Comparison of ENCODE assay signal across 8 mouse cellular contexts in genomic region chr5:25497720-25498345, GRCm38 (mm10). TPM values are rescaled to one million over a fixed set of nuclear protein-coding genes. Genes with fewer than 3 reads are reported as not detected.
DNase-seq lines count a peak whose midpoint lies in the region; ATAC-seq and TF ChIP-seq lines count a peak whose summit lies in the region.

No protein-coding gene starts in this region.

- no peak for ATAC-seq in embryonic facial prominence, embryonic 13.5 days (ENCODE audit: insufficient number of reproducible peaks, insufficient read depth, low FRiP score, low TSS enrichment, low read depth)
- peak; percentile 24; the same call in 1 of the 2 replicates for ATAC-seq in kidney, embryonic 15.5 days (replicated peaks; ENCODE audit: low FRiP score)
- peak; percentile 46 for ATAC-seq in liver, embryonic 11.5 days (replicated peaks; ENCODE audit: low FRiP score)

- H3K9me3 ChIP-seq in embryonic facial prominence, embryonic 13.5 days, result no peaks in the 10 kb centered on the region
- no peaks in the 10 kb centered on the region for H3K9me3 ChIP-seq in heart, embryonic 10.5 days
- H3K9me3 ChIP-seq in kidney, embryonic 15.5 days (replicated peaks), result 0 out of 2 replicates have a peak, but pooled peaks cover 2% of the 10 kb centered on the region
- H3K9me3 ChIP-seq in liver, embryonic 11.5 days (ENCODE audit: control insufficient read depth, low read length), result no peaks in the 10 kb centered on the region

- peak; percentile 45 for DNase-seq in 3T3-L1 (ENCODE audit: low read depth, low spot score)
- DNase-seq in adrenal gland, postnatal 25 days, result peak; percentile 61
- peak; percentile 79 for DNase-seq in heart, embryonic 10.5 days (ENCODE audit: low spot score)
- DNase-seq in liver, embryonic 11.5 days (ENCODE audit: low spot score), result peak; percentile 73
- peak; percentile 30 to 34 for DNase-seq in natural killer cell, adult 2 months (ENCODE audit: low spot score in 2 of 2)

- peak overlapping the region; percentile 73 for H3K4me2 ChIP-seq in embryonic facial prominence, embryonic 13.5 days
- peak overlapping the region; percentile 67 for H3K4me2 ChIP-seq in kidney, embryonic 15.5 days
- peak overlapping the region; percentile 76 for H3K4me2 ChIP-seq in liver, embryonic 11.5 days

- no peaks in the 10 kb centered on the region for H3K27me3 ChIP-seq in embryonic facial prominence, embryonic 13.5 days
- no peaks in the 10 kb centered on the region for H3K27me3 ChIP-seq in heart, embryonic 10.5 days (ENCODE audit: insufficient read depth, poor library complexity, severe bottlenecking)
- no peaks in the 10 kb centered on the region for H3K27me3 ChIP-seq in kidney, embryonic 15.5 days
- H3K27me3 ChIP-seq in liver, embryonic 11.5 days (replicated peaks; ENCODE audit: control insufficient read depth, insufficient read depth, low read length), result no peaks in the 10 kb centered on the region
- H3K27me3 ChIP-seq in testis, adult 2 months (ENCODE audit: control insufficient read depth, insufficient read depth, low read length), result no peaks in the 10 kb centered on the region

- no peaks in the 10 kb centered on the region for H3K36me3 ChIP-seq in embryonic facial prominence, embryonic 13.5 days
- no peaks in the 10 kb centered on the region for H3K36me3 ChIP-seq in heart, embryonic 10.5 days
- no peaks in the 10 kb centered on the region for H3K36me3 ChIP-seq in kidney, embryonic 15.5 days
- no peaks in the 10 kb centered on the region for H3K36me3 ChIP-seq in liver, embryonic 11.5 days (ENCODE audit: control insufficient read depth, insufficient read depth, low read length)
- H3K36me3 ChIP-seq in testis, adult 2 months (ENCODE audit: control insufficient read depth, insufficient read depth, low read length), result no peaks in the 10 kb centered on the region

- H3K27ac ChIP-seq in embryonic facial prominence, embryonic 13.5 days, result peak overlapping the region; percentile 99
- H3K27ac ChIP-seq in heart, embryonic 10.5 days, result peak overlapping the region; percentile 96
- H3K27ac ChIP-seq in kidney, embryonic 15.5 days, result peak overlapping the region; percentile 98
- peak overlapping the region; percentile 98 for H3K27ac ChIP-seq in liver, embryonic 11.5 days (ENCODE audit: low read depth, low read length)
- peak overlapping the region; percentile 94 for H3K27ac ChIP-seq in testis, adult 2 months (ENCODE audit: control insufficient read depth, insufficient read depth, low read depth, low read length)

- TF ChIP-seq POLR2A in testis, adult 2 months (IDR thresholded peaks at IDR 0.05; ENCODE audit: control insufficient read depth, low read depth, low read length), result no peak

- no peak for TF ChIP-seq CTCF in testis, adult 2 months (IDR thresholded peaks at IDR 0.05; ENCODE audit: control insufficient read depth, insufficient read depth, insufficient replicate concordance, low read depth, low read length)

- WGBS in embryonic facial prominence, embryonic 13.5 days, result under 1% methylated on average over 61 of the region's 78 CpGs
- under 1% methylated on average over 77 of the region's 78 CpGs for WGBS in heart, embryonic 10.5 days
- 1% methylated on average over 59 of the region's 78 CpGs for WGBS in kidney, embryonic 15.5 days
- WGBS in liver, embryonic 11.5 days, result under 1% methylated on average over 78 of the region's 78 CpGs

- peaks cover 13% of the 10 kb centered on the region for H3K4me1 ChIP-seq in embryonic facial prominence, embryonic 13.5 days
- H3K4me1 ChIP-seq in heart, embryonic 10.5 days, result peaks cover 7% of the 10 kb centered on the region
- peaks cover 18% of the 10 kb centered on the region for H3K4me1 ChIP-seq in kidney, embryonic 15.5 days
- peaks cover 11% of the 10 kb centered on the region for H3K4me1 ChIP-seq in liver, embryonic 11.5 days (replicated peaks; ENCODE audit: control insufficient read depth, insufficient read depth, low read length)
- peaks cover 4% of the 10 kb centered on the region; the same call in 1 of the 2 replicates for H3K4me1 ChIP-seq in testis, adult 2 months (ENCODE audit: control insufficient read depth, insufficient read depth, low read length)

- H3K9ac ChIP-seq in embryonic facial prominence, embryonic 13.5 days, result peak overlapping the region; percentile 95
- peak overlapping the region; percentile 83 for H3K9ac ChIP-seq in kidney, embryonic 15.5 days
- H3K9ac ChIP-seq in liver, embryonic 11.5 days (ENCODE audit: low read depth, low read length), result peak overlapping the region; percentile 99

- H3K4me3 ChIP-seq in embryonic facial prominence, embryonic 13.5 days, result peak overlapping the region; percentile 95
- H3K4me3 ChIP-seq in heart, embryonic 10.5 days, result peak overlapping the region; percentile 96
- peak overlapping the region; percentile 71 for H3K4me3 ChIP-seq in kidney, embryonic 15.5 days (replicated peaks)
- H3K4me3 ChIP-seq in liver, embryonic 11.5 days (ENCODE audit: low read depth, low read length), result peak overlapping the region; percentile 97
- peak overlapping the region; percentile 97 for H3K4me3 ChIP-seq in testis, adult 2 months (ENCODE audit: control insufficient read depth, low read depth, low read length)

RNA-seq across cellular contexts. Expression of gene Kmt2c, which starts 0.8 kb away (rescaled TPM):
- total RNA-seq in adrenal gland, postnatal 25 days (2021), result 61.9 and 69.2 TPM in 2 replicates
- 16.7 and 19.2 TPM in 2 replicates for polyA plus RNA-seq in embryonic facial prominence, embryonic 13.5 days (2015; fragmentation: Nextera tagmentation; extraction: Ambion mirVana)
- 8.5 and 10.5 TPM in 2 replicates for polyA plus RNA-seq in heart, embryonic 10.5 days (2016; fragmentation: Nextera tagmentation; extraction: Ambion mirVana)
- 12.7 and 12.9 TPM in 2 replicates for polyA plus RNA-seq in kidney, embryonic 15.5 days (2015; fragmentation: Nextera tagmentation; extraction: Ambion mirVana)
- 12.4 and 14.0 TPM in 2 replicates for polyA plus RNA-seq in liver, embryonic 11.5 days (2014; fragmentation: Nextera tagmentation; extraction: Ambion mirVana)
- 7.3 and 7.7 TPM in 2 replicates for polyA plus RNA-seq in testis, adult 2 months (2012; rRNA removed)

RNA-seq across cellular contexts. Expression of gene Cct8l1, which starts 18.0 kb away (rescaled TPM):
- total RNA-seq in adrenal gland, postnatal 25 days (2021), result not detected in 2 replicates
- 0.12 TPM in 1 of 2 replicates, not detected in the other for polyA plus RNA-seq in embryonic facial prominence, embryonic 13.5 days (2015; fragmentation: Nextera tagmentation; extraction: Ambion mirVana)
- polyA plus RNA-seq in heart, embryonic 10.5 days (2016; fragmentation: Nextera tagmentation; extraction: Ambion mirVana), result 0.14 TPM in 1 of 2 replicates, not detected in the other
- polyA plus RNA-seq in kidney, embryonic 15.5 days (2015; fragmentation: Nextera tagmentation; extraction: Ambion mirVana), result 0.10 TPM in 1 of 2 replicates, not detected in the other
- not detected in 2 replicates for polyA plus RNA-seq in liver, embryonic 11.5 days (2014; fragmentation: Nextera tagmentation; extraction: Ambion mirVana)
- 102 and 108 TPM in 2 replicates for polyA plus RNA-seq in testis, adult 2 months (2012; rRNA removed)

Comparison
In these comparisons a context has a peak if more than half of its experiments do, and no peak if none do; other contexts are left out.
1. RNA of gene Cct8l1, which starts 18.0 kb away (polyA plus RNA-seq): 102 to 108 TPM in testis, adult 2 months; 0.10 TPM in kidney, embryonic 15.5 days, 0.12 TPM in embryonic facial prominence, embryonic 13.5 days, 0.14 TPM in heart, embryonic 10.5 days and not detected in liver, embryonic 11.5 days; every median in the first group is over 10 times any median in the second.
2. Peak in every context shown above with its lines, with median percentiles within 50 percentile points of each other: DNase-seq, H3K27ac ChIP-seq, H3K4me2 ChIP-seq, H3K4me3 ChIP-seq and H3K9ac ChIP-seq.